Mouse (Mus musculus) retina, postnatal 7 days (tissue): ENCODE measurements around the gene Smchd1.

Experiments used
- DNase-seq: peaks from one replicate; pipeline ENCODE4 v3.0.0-alpha.2; 2012; ENCODE audit warnings: low read depth, low spot score

Smchd1 gene

GRCm38 (mm10) chr17:71310486-71311339, 164.4 kb downstream of the Smchd1 start:
- DNase-seq = no peak

DNA sequence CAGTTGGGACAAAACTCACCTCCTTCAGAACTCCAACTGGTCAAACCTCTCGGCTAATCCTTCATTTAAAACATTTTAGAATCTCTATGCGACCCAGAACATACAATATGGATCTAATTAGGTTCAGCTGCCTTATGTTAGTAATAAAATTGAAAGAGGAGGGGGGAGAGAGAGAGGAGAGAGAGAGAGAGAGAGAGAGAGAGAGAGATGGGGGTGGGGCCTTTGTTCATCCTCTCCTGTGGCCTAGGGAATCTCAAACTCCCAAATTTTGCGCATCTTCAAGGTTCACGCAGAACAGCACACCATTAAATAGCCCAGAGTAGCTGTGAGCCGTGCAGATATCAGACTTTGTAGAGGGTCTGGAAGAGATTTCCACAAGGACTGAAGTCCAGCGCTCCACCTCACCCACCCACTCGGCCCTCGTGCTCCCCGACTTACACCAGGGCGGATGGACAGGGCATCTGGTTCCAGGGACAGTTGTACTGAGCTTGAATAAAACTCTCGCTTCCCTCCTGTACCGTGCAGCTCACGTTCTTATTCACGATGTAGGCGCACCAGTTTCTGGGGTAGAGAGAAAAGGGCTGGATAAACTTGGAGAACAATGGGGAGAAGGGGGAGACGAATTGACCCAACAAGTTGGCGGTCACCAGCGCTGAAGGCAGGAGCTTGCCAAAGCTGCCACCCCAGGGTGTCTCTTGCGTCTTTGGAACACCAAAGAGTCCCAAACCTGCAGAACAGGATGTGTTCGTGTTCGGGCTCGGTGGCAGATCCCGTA, 165.2 kb downstream of the Smchd1 start:
- no peak for DNase-seq

DNA sequence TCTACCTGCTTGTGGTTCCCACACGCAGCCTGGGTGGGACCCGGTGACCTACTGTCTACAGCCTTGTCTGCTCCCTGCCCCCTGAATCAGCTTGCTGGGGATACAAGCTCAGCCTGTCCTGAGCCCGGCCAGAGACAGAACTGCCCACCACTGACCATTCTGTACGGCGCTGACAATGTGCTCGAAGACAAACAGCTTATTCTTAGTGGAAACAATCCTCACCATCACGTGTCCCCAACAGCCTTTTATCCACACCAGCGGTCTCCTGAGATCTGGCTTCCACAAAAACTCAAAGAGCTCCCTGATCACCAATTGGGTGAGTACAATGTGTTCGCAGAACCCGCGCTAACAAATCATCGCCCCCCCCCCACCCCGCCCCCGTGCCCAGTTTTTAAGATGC, 166.0 kb downstream of the Smchd1 start:
- no peak for DNase-seq

DNA sequence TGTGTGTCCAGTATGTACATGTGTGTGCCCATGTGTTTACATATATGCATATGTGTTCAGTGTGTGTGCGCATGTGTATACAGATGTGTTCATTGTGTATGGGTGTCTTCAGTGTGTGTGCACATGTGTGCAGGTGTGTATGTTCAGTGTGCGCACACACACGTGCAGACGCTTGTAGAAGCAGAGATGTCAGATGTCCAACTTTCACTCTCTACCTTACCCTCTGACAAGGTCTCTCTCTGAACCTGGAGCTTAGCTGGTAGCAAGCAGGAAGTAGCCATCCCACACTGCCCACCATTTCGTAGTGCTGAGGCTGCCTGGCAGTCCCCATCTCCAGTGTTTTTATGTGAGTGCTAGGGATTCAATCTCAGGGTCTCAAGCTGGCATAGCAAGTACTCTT, 166.8 kb downstream of the Smchd1 start:
- DNase-seq = no peak

- DNase-seq = no peak
Measured at GRCm38 (mm10) chr17:71307251-71307790, 167.8 kb downstream of the Smchd1 start.

DNA sequence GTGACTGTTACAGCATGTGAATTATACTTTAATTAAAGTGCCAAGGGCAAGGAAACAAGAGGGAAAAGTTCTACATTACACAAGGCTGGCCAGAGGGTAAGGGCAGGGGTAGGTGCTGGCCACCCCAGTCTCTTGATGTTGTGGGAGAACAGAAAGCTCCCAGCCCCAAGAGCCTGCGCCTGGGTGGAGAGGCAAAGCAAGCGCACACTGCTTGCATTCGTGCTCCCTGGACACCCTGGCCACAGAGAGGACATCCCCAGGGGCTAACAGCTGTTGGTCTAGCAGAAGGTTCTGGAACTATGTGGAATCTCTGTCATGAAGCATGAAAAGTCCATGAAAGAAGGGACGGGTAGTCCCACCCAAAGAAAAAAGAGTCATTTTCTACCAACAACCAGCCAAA, 168.4 kb downstream of the Smchd1 start:
- no peak for DNase-seq

DNA sequence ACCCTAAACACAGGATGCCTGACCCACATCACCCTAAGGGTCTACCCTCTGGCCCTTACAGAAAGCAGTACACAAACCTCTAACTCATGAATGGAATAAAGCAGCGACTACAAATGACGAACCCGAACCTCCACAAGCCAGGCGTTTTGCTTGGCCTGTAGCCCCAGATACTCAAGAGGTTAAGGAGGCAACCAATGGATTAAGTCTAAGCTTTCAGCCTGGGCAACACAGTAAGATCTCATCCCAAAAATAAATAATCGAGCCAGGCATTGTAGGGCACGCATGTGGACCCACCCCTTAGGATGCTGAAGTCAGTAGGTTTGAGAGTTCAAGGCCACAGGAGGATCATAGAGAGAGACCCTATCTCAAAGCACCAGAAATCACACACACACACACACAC, 169.1 kb downstream of the Smchd1 start:
- no peak for DNase-seq

GRCm38 (mm10) chr17:71303444-71303843, 171.7 kb downstream of the Smchd1 start:
- DNase-seq = no peak

- no peak for DNase-seq
Measured at GRCm38 (mm10) chr17:71301413-71301812, 173.7 kb downstream of the Smchd1 start.

DNA sequence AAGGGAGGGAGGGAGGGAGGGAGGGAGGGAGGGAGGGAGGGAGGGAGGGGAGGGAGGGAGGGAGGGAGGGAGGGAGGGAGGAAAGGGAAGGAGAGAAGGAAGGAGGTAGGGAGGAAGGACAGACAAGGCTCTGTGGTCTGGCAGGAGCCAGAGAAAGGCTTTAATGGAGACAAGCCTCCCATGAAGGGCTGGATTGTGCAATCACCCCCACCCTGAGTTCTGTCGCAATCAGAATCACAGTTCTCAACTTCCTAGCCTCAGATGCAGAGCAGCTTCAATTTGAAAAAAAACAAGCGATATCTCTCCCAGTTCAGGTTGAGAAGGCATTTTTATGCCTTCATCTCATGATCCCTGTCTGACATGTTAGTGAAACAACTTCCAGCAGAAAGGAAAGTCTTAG, 174.8 kb downstream of the Smchd1 start:
- DNase-seq = no peak

GRCm38 (mm10) chr17:71299879-71300278, 175.3 kb downstream of the Smchd1 start:
- no peak for DNase-seq

GRCm38 (mm10) chr17:71294570-71294969, 180.6 kb downstream of the Smchd1 start:
- no peak for DNase-seq
